Mouse (Mus musculus) G1E (cell line): ENCODE data around the gene Zfp426. TPM values are rescaled to one million over a fixed set of nuclear protein-coding genes. Genes with fewer than 3 reads are reported as not detected.

ENCODE experiments used
- ATAC-seq: 2 replicates; pipeline ENCODE4 v1.8.0; 2016; ENCODE audit warnings: mild to moderate bottlenecking; ENCODE audit not compliant: insufficient number of reproducible peaks, poor library complexity, low FRiP score, severe bottlenecking; ENCODE audit errors: extremely low read depth
- DNase-seq: peaks from one replicate; pipeline ENCODE4 v3.0.0; 2012; ENCODE audit warnings: low spot score
- H3K27me3 ChIP-seq: 2 replicates; pipeline ENCODE4 v1.6.1; 2012; ENCODE audit warnings: mild to moderate bottlenecking, low read length, inconsistent platforms; ENCODE audit not compliant: insufficient read depth
- H3K36me3 ChIP-seq: replicated peaks from 2 replicates; pipeline ENCODE3; 2012; ENCODE audit warnings: mild to moderate bottlenecking, inconsistent platforms
- H3K4me1 ChIP-seq: 2 replicates; pipeline ENCODE4 v1.6.1; 2012; ENCODE audit warnings: low read depth, low read length, inconsistent platforms, mixed read lengths; ENCODE audit not compliant: insufficient read depth
- H3K4me3 ChIP-seq: 2 replicates; pipeline ENCODE4 v1.5.1; 2012; ENCODE audit warnings: low read depth, mild to moderate bottlenecking, inconsistent platforms, low read length, moderate library complexity, mixed read lengths
- H3K9me3 ChIP-seq: replicated peaks from 2 replicates; pipeline ENCODE4 v1.6.1; 2012; ENCODE audit warnings: inconsistent platforms
- CTCF ChIP-seq: IDR thresholded peaks from 2 replicates; pipeline ENCODE4 v1.5.1; 2012; ENCODE audit warnings: low read depth, low read length, inconsistent platforms, mixed read lengths
- GATA1 ChIP-seq: IDR thresholded peaks from 2 replicates; pipeline ENCODE4 v1.6.1; 2012; ENCODE audit warnings: borderline replicate concordance, low read length, inconsistent platforms, mixed read lengths
- GATA2 ChIP-seq: IDR thresholded peaks from 2 replicates; pipeline ENCODE4 v1.6.1; 2012; ENCODE audit warnings: low read depth, low read length, inconsistent platforms, borderline replicate concordance
- POLR2AphosphoS5 ChIP-seq: IDR thresholded peaks from 2 replicates; pipeline ENCODE4 v1.6.1; 2012; ENCODE audit warnings: low read depth, low read length, inconsistent platforms; ENCODE audit not compliant: insufficient replicate concordance
- TAL1 ChIP-seq: conservative IDR thresholded peaks from 2 replicates; pipeline ENCODE4 v1.6.1; 2012; ENCODE audit warnings: low read depth, low read length, inconsistent platforms, mixed read lengths
- polyA plus RNA-seq: library from polyadenylated mRNA; stranded (reverse); fragments of >175 nt; gene quantifications from 2 replicates; pipeline ENCODE4 v1.2.3, GENCODE M21; 2012
- total RNA-seq, 2 experiments: library from RNA; stranded (forward) in 1 of 2; stranded (reverse) in 1 of 2; fragments of 200-1000 nt in 1 of 2; fragments of >200 nt in 1 of 2; fragmentation: Nextera tagmentation in 1 of 2; gene quantifications; 2 replicates each; pipeline ENCODE4 v1.2.3; 2014 to 2017

The Zfp426 gene
- total and polyA plus RNA-seq, 3 experiments, result 4.1 to 46.0 (median 22.2) TPM

DNA sequence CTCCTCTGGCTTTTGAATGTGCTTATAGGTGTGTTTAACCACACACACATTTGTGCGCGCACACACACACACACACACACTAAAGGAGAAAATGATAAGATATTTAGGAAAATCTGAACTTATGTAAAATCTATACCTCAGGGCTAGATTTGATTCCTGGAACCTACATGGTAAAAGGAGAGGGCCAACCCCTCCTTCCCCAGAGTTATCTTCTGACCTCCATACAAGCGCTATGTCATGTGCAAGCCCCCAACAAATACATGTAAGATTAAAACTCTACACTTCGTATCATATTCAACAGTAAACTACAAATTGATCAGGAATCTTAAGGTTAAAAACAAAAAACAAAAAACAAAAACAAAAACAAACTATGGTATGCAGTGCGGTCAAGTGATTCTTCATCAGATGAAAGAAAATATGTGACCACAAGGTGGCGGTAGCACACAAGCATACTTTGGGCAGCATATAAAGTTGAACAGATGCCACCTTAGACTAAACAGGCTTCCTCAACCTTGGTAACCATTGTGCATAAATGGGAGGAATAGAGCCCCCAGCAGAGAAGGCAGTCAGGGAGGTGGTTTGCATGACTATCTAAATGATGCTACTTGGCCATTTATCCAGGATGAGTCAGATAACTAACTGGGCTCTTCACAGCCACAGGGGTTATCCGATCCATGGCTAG lies 25.6 kb downstream of the Zfp426 start:
- Histone ChIP-seq H3K27me3 (peaks cover 5% of the 10 kb centered on the region; the same call in 1 of the 2 replicates), H3K4me1 (peaks cover 5% of the 10 kb centered on the region; the same call in 1 of the 2 replicates), H3K36me3 (peaks cover 29% of the 10 kb centered on the region), H3K9me3 (peaks cover 20% of the 10 kb centered on the region), H3K4me3 (no peak overlapping the region)
- TF ChIP-seq TAL1 (no peak), CTCF (peak; percentile 45)
- ATAC-seq, result peak; percentile 45; the same call in 1 of the 2 replicates
- no peak for DNase-seq

DNA sequence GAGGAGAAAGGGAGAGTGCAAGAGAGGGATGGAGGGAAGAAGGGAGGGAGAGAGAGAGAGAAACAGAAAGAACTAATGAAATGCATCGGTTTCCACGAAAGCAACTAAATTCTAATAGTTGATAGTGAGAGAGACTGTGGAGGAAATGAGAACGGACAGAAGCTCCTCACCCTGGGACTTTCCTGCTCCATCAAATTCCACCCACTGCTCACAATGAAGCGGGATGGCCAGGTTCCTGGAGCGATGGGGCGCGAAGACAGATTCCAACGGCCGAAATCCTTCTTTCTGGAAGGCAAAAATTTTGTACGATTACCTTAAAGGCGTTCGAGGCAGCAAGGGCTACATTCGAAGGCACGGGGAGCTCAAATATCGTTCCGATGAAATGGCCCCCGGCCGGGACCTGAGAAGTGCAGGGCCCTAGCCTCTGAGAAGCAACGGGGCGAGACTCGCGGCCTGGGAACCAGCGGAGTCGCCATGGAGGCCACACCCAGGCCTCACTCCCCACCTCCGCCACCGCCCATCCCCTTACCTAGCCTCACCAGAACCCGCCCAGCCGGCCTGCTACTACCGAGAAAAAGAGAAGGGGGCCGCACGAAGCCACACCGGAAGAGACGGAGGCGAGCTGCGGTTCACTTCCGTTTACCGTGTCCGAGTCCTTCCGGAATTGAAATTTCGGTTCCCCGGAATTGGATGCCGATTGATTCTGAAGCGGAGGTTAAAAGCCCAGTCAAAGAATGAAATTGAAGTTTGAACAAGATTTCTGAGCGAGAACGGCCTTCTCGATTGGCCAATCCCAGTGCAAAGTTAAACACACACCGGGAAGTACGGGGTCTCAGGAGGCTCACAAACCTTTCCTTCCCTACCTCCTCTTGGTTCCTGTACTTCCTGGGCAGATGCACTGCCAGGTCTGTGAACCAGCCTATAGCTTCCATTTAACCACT lies 32.9 kb downstream of the Zfp426 start, which contains the start of gene Zfp26:
Gene Zfp26 (minus strand): TSS at position 786 of the 941 bp plus-strand sequence.
- DNase-seq, result peak; percentile 47
- H3K4me3 ChIP-seq, result peak within 1 kb of the TSS; percentile 75
- ATAC-seq, result peak; percentile 85
- no peaks in the 10 kb centered on the region for H3K27me3 ChIP-seq
- no peaks in the 10 kb centered on the region for H3K9me3 ChIP-seq
- H3K4me1 ChIP-seq, result peaks cover 5% of the 10 kb centered on the region; the same call in 1 of the 2 replicates
- TF ChIP-seq GATA1 (no peak), POLR2AphosphoS5 (no peak), GATA2 (no peak), TAL1 (no peak), CTCF (no peak)
- peaks cover 23% of the 10 kb centered on the region for H3K36me3 ChIP-seq

DNA sequence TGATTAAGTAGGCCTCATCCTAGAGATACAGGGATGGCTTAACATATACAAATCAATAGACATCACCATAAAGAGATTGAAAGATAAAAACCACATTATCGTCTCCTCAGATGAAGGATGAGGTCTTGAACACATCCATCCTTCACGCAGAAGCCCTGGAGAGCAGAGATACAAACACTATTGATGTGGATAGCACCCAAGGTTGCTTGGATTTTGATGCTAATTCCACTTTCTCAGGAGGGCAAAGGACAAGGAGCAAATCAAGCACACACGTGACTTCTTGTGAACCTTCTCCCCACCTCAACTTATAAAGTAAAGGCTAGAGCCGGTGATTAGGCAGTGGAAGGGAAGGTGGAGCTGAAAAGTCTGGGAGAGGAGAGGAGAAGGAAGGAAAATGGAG lies 38.9 kb downstream of the Zfp426 start:
- Histone ChIP-seq H3K27me3 (no peaks in the 10 kb centered on the region), H3K36me3 (peaks cover 44% of the 10 kb centered on the region), H3K4me3 (no peak overlapping the region), H3K9me3 (no peaks in the 10 kb centered on the region), H3K4me1 (0 out of 2 replicates have a peak, but pooled peaks cover 3% of the 10 kb centered on the region)
- TF ChIP-seq GATA2 (no peak), CTCF (no peak)
- ATAC-seq (no peak), DNase-seq (no peak)

DNA sequence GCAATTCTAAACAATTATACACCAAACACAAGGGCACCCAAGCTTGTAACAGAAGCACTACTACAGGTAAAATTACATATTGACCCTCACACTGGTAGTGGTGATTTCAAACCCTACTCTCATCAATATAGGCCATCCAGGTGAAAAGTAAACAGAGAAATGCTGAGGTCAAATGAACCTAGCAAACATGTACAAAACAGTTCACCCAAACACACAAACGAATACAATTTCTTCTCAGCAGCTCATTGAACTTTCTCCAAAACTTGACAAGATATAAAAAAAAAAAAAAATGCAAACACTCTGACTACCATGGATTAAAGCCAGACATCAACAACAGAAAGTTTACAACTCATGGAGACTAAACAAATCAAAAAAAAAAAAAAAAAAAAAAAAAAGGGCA lies 41.1 kb downstream of the Zfp426 start:
- Histone ChIP-seq H3K27me3 (no peaks in the 10 kb centered on the region), H3K9me3 (no peaks in the 10 kb centered on the region), H3K4me1 (no peaks in the 10 kb centered on the region), H3K36me3 (peaks cover 44% of the 10 kb centered on the region), H3K4me3 (no peak overlapping the region)
- TF ChIP-seq POLR2AphosphoS5 (no peak), TAL1 (no peak), GATA2 (no peak), GATA1 (no peak), CTCF (no peak)
- ATAC-seq (no peak), DNase-seq (no peak)

DNA sequence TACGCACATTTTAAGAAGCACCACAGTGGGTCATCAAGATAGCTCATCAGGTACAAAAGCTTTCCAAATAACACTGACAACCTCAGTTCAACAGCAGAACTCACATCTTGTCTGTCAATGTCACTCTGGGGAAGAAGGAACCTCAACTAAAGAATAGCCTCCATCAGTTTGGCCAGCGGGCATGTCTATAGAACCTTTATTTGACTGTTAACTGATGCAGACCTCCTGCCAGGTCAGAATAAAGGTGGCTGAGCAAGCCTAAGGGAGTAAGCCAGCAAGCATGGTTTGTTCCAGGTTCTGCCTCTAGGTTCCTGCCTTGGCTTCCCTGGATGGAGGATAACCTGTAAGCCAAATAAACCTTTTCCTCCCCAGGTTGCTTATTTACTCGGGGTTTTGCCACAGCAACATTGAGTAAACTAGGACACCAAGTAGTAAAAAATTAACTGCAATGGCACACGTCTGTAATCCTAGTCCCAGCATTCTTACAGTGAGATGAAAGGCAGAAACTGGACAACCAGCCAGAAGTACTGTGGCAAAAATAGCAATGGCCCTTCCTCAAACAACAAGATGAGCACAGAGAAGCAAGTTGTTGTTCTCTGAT lies 49.3 kb downstream of the Zfp426 start:
- Histone ChIP-seq H3K4me1 (no peaks in the 10 kb centered on the region), H3K36me3 (peaks cover 66% of the 10 kb centered on the region), H3K4me3 (no peak overlapping the region), H3K9me3 (peaks cover 6% of the 10 kb centered on the region; the same call in 1 of the 2 replicates), H3K27me3 (no peaks in the 10 kb centered on the region)
- no peak for TF ChIP-seq GATA2
- TF ChIP-seq CTCF, result no peak
- no peak for TF ChIP-seq GATA1
- no peak for TF ChIP-seq TAL1
- no peak for TF ChIP-seq POLR2AphosphoS5
- DNase-seq (no peak), ATAC-seq (no peak)

DNA sequence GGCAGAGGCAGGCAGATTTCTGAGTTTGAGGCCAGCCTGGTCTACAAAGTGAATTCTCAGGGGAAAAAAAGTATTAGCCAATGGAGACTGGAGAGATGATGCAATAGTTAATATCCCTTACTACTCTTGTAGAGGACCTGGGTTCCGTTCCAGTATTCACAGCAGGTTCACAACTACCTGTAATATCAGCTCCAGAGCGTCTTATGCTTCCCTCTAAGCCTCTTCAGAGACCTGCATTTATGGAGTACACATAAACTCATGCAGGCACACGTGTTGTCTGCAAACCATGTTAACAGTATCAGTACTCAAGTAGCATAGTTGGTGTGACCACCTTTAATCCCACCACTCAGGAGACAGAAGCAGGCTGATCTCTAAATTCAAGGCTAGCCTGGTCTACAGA lies 62.5 kb downstream of the Zfp426 start:
- ATAC-seq, result no peak
- DNase-seq, result no peak
- TF ChIP-seq GATA2 (no peak), POLR2AphosphoS5 (no peak), TAL1 (no peak), GATA1 (no peak), CTCF (no peak)

More for the DNA sequence above, 62.5 kb downstream of the Zfp426 start:
- no peak overlapping the region for H3K4me3 ChIP-seq
- no peaks in the 10 kb centered on the region for H3K36me3 ChIP-seq
- no peaks in the 10 kb centered on the region for H3K9me3 ChIP-seq
- H3K4me1 ChIP-seq, result no peaks in the 10 kb centered on the region
- H3K27me3 ChIP-seq, result no peaks in the 10 kb centered on the region

Other genes with a start within 250 kb of the Zfp426 start
- gene Olfr39, start 210.4 kb downstream of the Zfp426 start, total RNA-seq (2014; fragmentation: Nextera tagmentation), result not detected in 2 replicates
- 0.27 TPM in 1 of 2 replicates, not detected in the other for gene Olfr39, start 210.4 kb downstream of the Zfp426 start, total RNA-seq (2017)
- gene Olfr39, start 210.4 kb downstream of the Zfp426 start, polyA plus RNA-seq, result not detected in 2 replicates
- gene Olfr873, start 194.2 kb downstream of the Zfp426 start, total RNA-seq (2014; fragmentation: Nextera tagmentation), result not detected in 2 replicates
- 0.12 and 0.27 TPM in 2 replicates for gene Olfr873, start 194.2 kb downstream of the Zfp426 start, total RNA-seq (2017)
- gene Olfr873, start 194.2 kb downstream of the Zfp426 start, polyA plus RNA-seq, result not detected in 2 replicates
- not detected in 2 replicates for gene Olfr18, start 156.7 kb downstream of the Zfp426 start, total RNA-seq (2014; fragmentation: Nextera tagmentation)
- gene Olfr18, start 156.7 kb downstream of the Zfp426 start, total RNA-seq (2017), result 0.11 and 0.12 TPM in 2 replicates
- gene Olfr18, start 156.7 kb downstream of the Zfp426 start, polyA plus RNA-seq, result not detected in 2 replicates
- 17.5 and 23.0 TPM in 2 replicates for gene Zfp560, start 107.6 kb downstream of the Zfp426 start, total RNA-seq (2014; fragmentation: Nextera tagmentation)
- 25.4 and 28.9 TPM in 2 replicates for gene Zfp560, start 107.6 kb downstream of the Zfp426 start, total RNA-seq (2017)
- 0.86 and 2.4 TPM in 2 replicates for gene Zfp560, start 107.6 kb downstream of the Zfp426 start, polyA plus RNA-seq
- 26.8 and 30.0 TPM in 2 replicates for gene Zfp26, start 32.6 kb downstream of the Zfp426 start, total RNA-seq (2014; fragmentation: Nextera tagmentation)
- 24.1 and 31.4 TPM in 2 replicates for gene Zfp26, start 32.6 kb downstream of the Zfp426 start, total RNA-seq (2017)
- 0.28 and 0.31 TPM in 2 replicates for gene Zfp26, start 32.6 kb downstream of the Zfp426 start, polyA plus RNA-seq
- gene Zfp266, start 28.7 kb upstream of the Zfp426 start, total RNA-seq (2014; fragmentation: Nextera tagmentation), result 109 and 129 TPM in 2 replicates
- 58.4 and 64.2 TPM in 2 replicates for gene Zfp266, start 28.7 kb upstream of the Zfp426 start, total RNA-seq (2017)
- gene Zfp266, start 28.7 kb upstream of the Zfp426 start, polyA plus RNA-seq, result 1.4 and 2.0 TPM in 2 replicates
- 10.3 and 11.3 TPM in 2 replicates for gene Zfp846, start 88.5 kb upstream of the Zfp426 start, total RNA-seq (2014; fragmentation: Nextera tagmentation)
- gene Zfp846, start 88.5 kb upstream of the Zfp426 start, total RNA-seq (2017), result 8.0 and 10.5 TPM in 2 replicates
- 8.8 and 10.6 TPM in 2 replicates for gene Zfp846, start 88.5 kb upstream of the Zfp426 start, polyA plus RNA-seq
- gene Ubl5, start 150.1 kb upstream of the Zfp426 start, total RNA-seq (2014; fragmentation: Nextera tagmentation), result 175 and 176 TPM in 2 replicates
- gene Ubl5, start 150.1 kb upstream of the Zfp426 start, total RNA-seq (2017), result 256 and 270 TPM in 2 replicates
- 9.2 and 18.4 TPM in 2 replicates for gene Ubl5, start 150.1 kb upstream of the Zfp426 start, polyA plus RNA-seq
- 25.6 and 34.2 TPM in 2 replicates for gene Fbxl12, start 152.0 kb upstream of the Zfp426 start, total RNA-seq (2014; fragmentation: Nextera tagmentation)
- 6.3 and 7.9 TPM in 2 replicates for gene Fbxl12, start 152.0 kb upstream of the Zfp426 start, total RNA-seq (2017)
- gene Fbxl12, start 152.0 kb upstream of the Zfp426 start, polyA plus RNA-seq, result 15.4 and 22.0 TPM in 2 replicates
- gene Pin1, start 159.3 kb upstream of the Zfp426 start, total RNA-seq (2014; fragmentation: Nextera tagmentation), result 13.2 and 17.6 TPM in 2 replicates
- 17.0 and 21.3 TPM in 2 replicates for gene Pin1, start 159.3 kb upstream of the Zfp426 start, total RNA-seq (2017)
- gene Pin1, start 159.3 kb upstream of the Zfp426 start, polyA plus RNA-seq, result 27.3 and 28.7 TPM in 2 replicates